Mouse (Mus musculus) cerebellum, adult 2 months (tissue): ENCODE results near the gene Kcne3. TPM values are rescaled to one million over a fixed set of nuclear protein-coding genes. Genes with fewer than 3 reads are reported as not detected.
A peak's percentile ranks its signal among the peaks of the same experiment; 100 is the strongest.

Source experiments
- DNase-seq, 2 experiments: peaks; one replicate each; pipeline ENCODE4 v3.0.0; 2021
- H3K27ac ChIP-seq: fragments of 200-500 bp; 2 replicates; pipeline ENCODE4 v1.5.1; 2012; ENCODE audit warnings: low read length, control low read depth, inconsistent platforms; ENCODE audit not compliant: insufficient read depth
- H3K27me3 ChIP-seq: fragments of 200-500 bp; 2 replicates; pipeline ENCODE4 v1.6.1; 2012; ENCODE audit warnings: inconsistent platforms, mild to moderate bottlenecking, low read length, moderate library complexity; ENCODE audit not compliant: control insufficient read depth, insufficient read depth
- H3K4me1 ChIP-seq: fragments of 200-500 bp; 2 replicates; pipeline ENCODE4 v1.6.1; 2011; ENCODE audit warnings: low read length; ENCODE audit not compliant: control insufficient read depth, insufficient read depth
- H3K4me3 ChIP-seq: fragments of 200-500 bp; replicated peaks from 2 replicates; pipeline ENCODE3; 2011; ENCODE audit warnings: mild to moderate bottlenecking, low read depth, low read length, control low read depth; ENCODE audit not compliant: insufficient read depth
- CTCF ChIP-seq: fragments of 200-500 bp; IDR thresholded peaks from 2 replicates; pipeline ENCODE4 v1.5.1; 2011; ENCODE audit warnings: low read depth, mild to moderate bottlenecking, control low read depth, low read length, moderate library complexity, borderline replicate concordance; ENCODE audit not compliant: insufficient read depth
- POLR2A ChIP-seq: fragments of 200-500 bp; IDR thresholded peaks from 2 replicates; pipeline ENCODE4 v1.6.1; 2011; ENCODE audit warnings: low read length, control low read depth, borderline replicate concordance; ENCODE audit not compliant: insufficient read depth
- WGBS: fragments of 180-500 bp; shearing (Covaris S2); methylation state at CpG from one replicate; pipeline ENCODE4 v1.1.7; 2018; 5-methylcytosine and 5-hydroxymethylcytosine counted together
- polyA plus RNA-seq: library from polyadenylated mRNA; depleted of rRNA; stranded (reverse); fragments of >200 nt; gene quantifications from 2 replicates; pipeline ENCODE4 v1.2.3, GENCODE M21; 2012

Gene Kcne3
- polyA plus RNA-seq, 1 experiment: not detected

DNA sequence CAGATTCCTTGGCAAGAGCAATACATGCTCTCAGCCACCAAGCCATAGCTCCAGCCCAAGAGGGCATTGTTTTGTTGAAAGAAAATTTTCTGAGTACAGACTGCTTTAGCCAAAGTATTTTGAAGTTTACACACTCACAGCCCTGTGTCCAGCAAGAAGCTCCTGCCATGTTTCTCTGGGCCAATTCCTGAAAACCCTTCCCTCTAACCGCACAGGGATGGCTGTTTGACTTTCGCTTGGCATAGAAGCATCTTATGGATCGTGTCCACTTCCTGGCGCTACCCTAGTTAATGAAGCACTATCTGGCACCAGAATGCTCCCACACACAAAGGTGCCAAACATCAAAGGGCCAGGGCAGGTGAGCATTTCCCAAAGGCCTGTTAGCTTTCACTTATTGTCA is 27.7 kb upstream of the Kcne3 start:
- Histone ChIP-seq H3K4me1 (peaks cover 5% of the 10 kb centered on the region; the same call in 1 of the 2 replicates), H3K27ac (no peak overlapping the region), H3K4me3 (peak overlapping the region; percentile 11), H3K27me3 (no peaks in the 10 kb centered on the region)
- TF ChIP-seq CTCF: no peak
- no peak for TF ChIP-seq POLR2A
- 20% methylated on average over 4 of the region's 4 CpGs for WGBS
- DNase-seq: peak; percentile 27 to 39

DNA sequence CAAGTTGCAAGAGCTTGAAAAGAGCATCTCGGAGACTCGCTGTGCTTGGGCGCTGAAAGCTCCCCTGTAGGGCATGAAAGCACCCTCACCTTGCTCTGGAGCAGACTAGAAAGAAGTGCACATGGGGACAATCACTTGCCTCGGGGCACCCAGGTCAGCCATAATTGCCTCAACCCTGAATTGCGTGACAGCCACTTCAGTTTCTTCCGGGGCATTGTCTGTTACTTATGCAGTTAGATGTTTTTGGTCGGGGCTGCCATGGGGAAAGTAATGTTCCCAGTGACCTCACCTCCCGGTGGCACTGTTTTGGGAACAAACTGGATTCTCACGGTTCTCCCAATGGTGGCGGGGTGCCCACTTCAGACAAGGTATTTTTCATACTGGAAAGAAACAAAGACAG is 26.2 kb upstream of the Kcne3 start:
- H3K4me3 ChIP-seq: no peak overlapping the region
- TF ChIP-seq CTCF (no peak), POLR2A (no peak)

DNA sequence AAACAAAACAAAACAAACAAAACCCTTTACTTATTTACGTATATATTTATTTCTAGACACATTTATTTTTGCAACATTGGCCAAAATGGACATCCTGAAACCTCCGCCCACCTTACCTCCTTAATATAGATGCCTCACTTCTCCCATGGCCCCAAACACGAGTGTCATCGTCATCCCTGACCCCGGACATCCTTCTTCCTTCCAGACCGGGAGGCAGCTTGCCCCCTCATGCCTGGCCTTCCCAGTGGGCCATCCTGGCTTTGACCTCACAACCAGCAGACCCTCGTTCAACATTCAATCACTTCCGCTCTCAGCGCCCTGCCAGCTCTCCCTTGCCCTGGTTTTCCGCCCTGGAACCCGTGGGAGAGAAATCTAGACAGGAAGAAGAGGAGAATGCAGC is 25.7 kb upstream of the Kcne3 start:
- DNase-seq: no peak
- peaks cover 5% of the 10 kb centered on the region; the same call in 1 of the 2 replicates for H3K4me1 ChIP-seq
- H3K4me3 ChIP-seq: no peak overlapping the region
- H3K27ac ChIP-seq: no peak overlapping the region
- no peaks in the 10 kb centered on the region for H3K27me3 ChIP-seq
- 83% methylated on average over 11 of the region's 11 CpGs for WGBS
- TF ChIP-seq CTCF: no peak
- no peak for TF ChIP-seq POLR2A

More for the DNA sequence above, 26.2 kb upstream of the Kcne3 start:
- 70% methylated on average over 10 of the region's 10 CpGs for WGBS
- no peak overlapping the region for H3K27ac ChIP-seq
- H3K4me1 ChIP-seq: peaks cover 5% of the 10 kb centered on the region; the same call in 1 of the 2 replicates
- DNase-seq: no peak
- H3K27me3 ChIP-seq: no peaks in the 10 kb centered on the region

DNA sequence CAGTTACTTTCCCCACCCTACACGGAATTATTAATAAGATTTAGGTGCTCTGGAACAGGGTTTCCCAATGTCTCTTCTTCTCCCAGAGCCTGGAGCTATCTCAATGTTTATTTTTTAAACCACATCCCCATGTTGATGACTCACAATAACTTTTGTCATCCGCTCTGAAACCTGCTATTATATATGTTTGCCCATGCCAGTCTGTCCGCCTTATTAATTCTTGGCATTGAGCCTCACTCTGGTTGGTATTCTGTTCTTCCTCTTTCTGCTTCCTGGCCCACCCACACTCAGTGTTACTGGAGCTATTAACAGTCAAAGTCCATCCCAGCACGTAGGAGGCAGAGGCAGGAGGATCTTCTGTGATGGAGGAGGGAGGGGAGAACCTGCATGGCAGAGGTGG is 18.6 kb upstream of the Kcne3 start:
- Histone ChIP-seq H3K4me3 (no peak overlapping the region), H3K27me3 (no peaks in the 10 kb centered on the region), H3K4me1 (peaks cover 2% of the 10 kb centered on the region; the same call in 1 of the 2 replicates), H3K27ac (no peak overlapping the region)
- no peak for TF ChIP-seq POLR2A
- no peak for TF ChIP-seq CTCF
- DNase-seq: no peak
- WGBS: 55% methylated on average over 4 of the region's 4 CpGs

DNA sequence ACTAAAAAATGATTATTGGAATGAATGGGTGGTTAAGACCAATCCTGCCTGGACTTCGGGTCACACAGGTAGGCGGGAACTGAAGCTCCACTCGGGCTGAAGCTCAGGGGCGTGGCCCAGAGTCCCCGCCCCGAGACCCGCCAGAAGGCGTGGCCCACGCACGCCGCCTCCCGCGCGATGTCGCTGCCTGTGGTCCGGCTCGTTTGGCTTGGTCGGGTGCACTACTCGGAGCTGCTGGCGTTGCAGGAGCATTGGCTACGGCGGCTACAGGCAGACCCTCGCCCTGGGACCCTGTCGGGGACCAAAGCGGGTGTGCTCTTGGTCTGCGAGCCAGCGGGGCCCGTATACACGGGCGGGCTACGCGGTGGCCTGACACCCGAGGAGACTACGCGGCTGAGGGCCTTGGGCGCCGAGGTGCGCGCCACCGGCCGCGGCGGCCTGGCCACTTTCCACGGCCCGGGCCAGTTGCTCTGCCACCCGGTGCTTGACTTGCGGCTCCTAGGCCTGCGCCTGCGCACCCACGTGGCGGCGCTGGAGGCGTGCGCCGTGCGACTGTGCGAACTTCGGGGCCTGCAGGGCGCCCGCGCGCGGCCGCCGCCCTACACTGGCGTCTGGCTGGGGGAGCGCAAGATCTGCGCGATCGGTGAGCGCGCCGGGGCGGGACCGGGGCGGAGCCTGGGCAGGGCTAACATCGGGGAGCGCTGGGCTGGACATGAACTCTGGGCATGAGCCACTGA is 17.0 kb upstream of the Kcne3 start, which contains the start of gene Lipt2:
Gene Lipt2 (plus strand): TSS at position 173 of the 737 bp plus-strand sequence.
- WGBS: under 1% methylated on average over 78 of the region's 78 CpGs
- peaks cover 2% of the 10 kb centered on the region; the same call in 1 of the 2 replicates for H3K4me1 ChIP-seq
- TF ChIP-seq POLR2A (peak; percentile 87), CTCF (no peak)
- no peaks in the 10 kb centered on the region for H3K27me3 ChIP-seq
- peak; percentile 93 to 95 for DNase-seq
- H3K4me3 ChIP-seq: peak within 1 kb of the TSS; percentile 86
- peak within 1 kb of the TSS; percentile 85 for H3K27ac ChIP-seq

DNA sequence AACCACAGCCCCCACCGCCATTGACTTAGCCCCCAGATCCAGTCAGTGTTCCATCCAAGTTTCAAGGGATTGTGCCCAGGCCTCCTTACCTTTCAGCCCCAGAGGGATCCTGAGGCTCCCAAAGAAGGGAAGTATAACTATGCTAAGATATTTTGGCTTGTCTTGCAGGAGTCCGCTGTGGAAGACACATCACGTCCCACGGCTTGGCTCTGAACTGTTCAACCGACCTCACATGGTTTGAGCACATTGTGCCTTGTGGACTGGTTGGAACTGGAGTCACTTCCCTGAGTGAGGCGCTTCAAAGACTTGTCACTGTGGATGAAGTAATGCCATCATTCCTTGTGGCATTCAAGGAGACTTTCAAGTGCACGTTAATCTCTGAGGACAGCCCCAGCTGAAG is 16.3 kb upstream of the Kcne3 start:
- WGBS: 38% methylated on average over 7 of the region's 7 CpGs
- DNase-seq: no peak
- H3K4me3 ChIP-seq: peak overlapping the region; percentile 86

DNA sequence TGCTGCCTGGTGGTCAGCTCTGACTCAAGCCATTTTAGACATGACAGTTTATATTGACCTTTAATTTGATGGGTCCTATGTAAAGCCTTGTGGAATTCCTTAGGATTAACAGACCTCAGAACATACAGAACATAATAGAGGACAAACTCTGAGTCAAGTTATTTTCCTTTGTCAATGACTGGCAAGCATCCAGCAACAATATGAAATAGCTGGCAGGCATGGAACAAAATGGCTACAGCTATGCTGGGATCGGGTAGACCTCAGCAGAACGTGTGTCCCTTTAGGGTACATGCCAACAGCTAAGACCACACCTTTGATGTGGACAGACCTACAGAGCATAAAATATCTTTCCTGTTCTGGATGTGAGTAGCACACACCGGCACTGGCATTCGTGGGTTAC is 12.8 kb upstream of the Kcne3 start:
- Histone ChIP-seq H3K27ac (no peak overlapping the region), H3K27me3 (no peaks in the 10 kb centered on the region), H3K4me3 (no peak overlapping the region), H3K4me1 (peaks cover 2% of the 10 kb centered on the region; the same call in 1 of the 2 replicates)
- no peak for DNase-seq
- TF ChIP-seq CTCF (no peak), POLR2A (no peak)
- WGBS: 55% methylated on average over 4 of the region's 4 CpGs

More for the DNA sequence above, 16.3 kb upstream of the Kcne3 start:
- no peak for TF ChIP-seq POLR2A
- TF ChIP-seq CTCF: no peak
- Histone ChIP-seq H3K4me1 (peaks cover 2% of the 10 kb centered on the region; the same call in 1 of the 2 replicates), H3K27ac (no peak overlapping the region), H3K27me3 (no peaks in the 10 kb centered on the region)

DNA sequence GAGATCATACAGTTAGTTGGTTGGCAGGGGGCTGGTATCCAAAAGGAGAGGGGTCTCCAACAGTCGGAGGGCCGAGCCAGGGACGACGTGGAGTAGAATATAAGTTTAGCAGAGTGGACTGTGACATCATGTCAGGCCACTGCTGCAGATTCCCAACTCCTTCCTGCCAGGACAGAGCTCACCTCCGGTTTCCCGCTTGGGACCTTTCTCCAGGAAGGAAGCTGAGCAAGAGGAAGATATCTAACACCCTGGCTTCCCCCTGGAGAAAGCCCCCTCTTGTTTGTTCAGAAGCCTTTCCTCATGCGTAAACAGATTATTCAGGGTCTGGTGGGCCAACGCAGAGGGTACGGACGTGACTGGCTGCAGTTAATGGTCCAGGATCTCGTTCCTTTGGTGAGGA is 7.6 kb upstream of the Kcne3 start:
- no peak for DNase-seq
- TF ChIP-seq CTCF (no peak), POLR2A (no peak)
- 76% methylated on average over 11 of the region's 11 CpGs for WGBS

More for the DNA sequence above, 7.6 kb upstream of the Kcne3 start:
- no peak overlapping the region for H3K27ac ChIP-seq
- no peaks in the 10 kb centered on the region for H3K27me3 ChIP-seq
- H3K4me3 ChIP-seq: no peak overlapping the region
- H3K4me1 ChIP-seq: no peaks in the 10 kb centered on the region
